Mouse (Mus musculus) cerebellum, adult 2 months (tissue): ENCODE data around the gene Tmem87b.

ENCODE experiments used
- CTCF ChIP-seq: fragments of 200-500 bp; IDR thresholded peaks from 2 replicates; pipeline ENCODE4 v1.5.1; 2011; ENCODE audit warnings: low read depth, mild to moderate bottlenecking, control low read depth, low read length, moderate library complexity, borderline replicate concordance; ENCODE audit not compliant: insufficient read depth
- POLR2A ChIP-seq: fragments of 200-500 bp; IDR thresholded peaks from 2 replicates; pipeline ENCODE4 v1.6.1; 2011; ENCODE audit warnings: low read length, control low read depth, borderline replicate concordance; ENCODE audit not compliant: insufficient read depth

- TF ChIP-seq POLR2A, result no peak
- TF ChIP-seq CTCF, result no peak
Measured at GRCm38 (mm10) chr2:128865061-128865460, 47.1 kb downstream of the Tmem87b start.
